Mouse (Mus musculus) inflammation-experienced regulatory T-cells, adult 6 months (primary cell): Measurements from ENCODE around the gene Trp53. TPM values are rescaled to one million over a fixed set of nuclear protein-coding genes. Genes with fewer than 3 reads are reported as not detected.
A peak's percentile ranks its signal among the peaks of the same experiment; 100 is the strongest.
"Not testable (repeated sequence)": the region's sequence is repeated elsewhere in the genome, so short reads cannot be mapped to it uniquely, and the experiment has no call there.

ENCODE experiments used
- ATAC-seq: one replicate; pipeline ENCODE4 v1.8.0; 2017
- polyA plus RNA-seq, 3 experiments: library from polyadenylated mRNA; unstranded; fragments of 100-300 nt; shearing (Covaris generic); gene quantifications; one replicate each; pipeline ENCODE4 v1.2.1; 2017

The Trp53 gene
- 100 to 1,000 TPM; 193 to 355 (median 324) TPM for polyA plus RNA-seq

- ATAC-seq = peak; percentile 63
Observed at GRCm38 (mm10) chr11:69580091-69580514, at the start of gene Trp53, which contains the start of gene Wrap53. Gene Trp53 (plus strand): TSS chr11:69580359. Gene Wrap53 (minus strand): TSS chr11:69580255.

- ATAC-seq = not testable (repeated sequence)
Observed at GRCm38 (mm10) chr11:69530755-69531154, 49.4 kb upstream of the Trp53 start.

GRCm38 (mm10) chr11:69532480-69533150 lies 47.5 kb upstream of the Trp53 start:
- ATAC-seq = no peak

GRCm38 (mm10) chr11:69534990-69535389 lies 45.2 kb upstream of the Trp53 start:
- no peak for ATAC-seq

GRCm38 (mm10) chr11:69540700-69541099 lies 39.5 kb upstream of the Trp53 start:
- ATAC-seq = no peak

- not testable (repeated sequence) for ATAC-seq
Observed at GRCm38 (mm10) chr11:69541741-69542140, 38.4 kb upstream of the Trp53 start.

GRCm38 (mm10) chr11:69543598-69543997 lies 36.6 kb upstream of the Trp53 start:
- ATAC-seq = no peak

GRCm38 (mm10) chr11:69545957-69546356 lies 34.2 kb upstream of the Trp53 start:
- ATAC-seq = no peak

GRCm38 (mm10) chr11:69546423-69547053 lies 33.6 kb upstream of the Trp53 start:
- no peak for ATAC-seq

- ATAC-seq = no peak
Observed at GRCm38 (mm10) chr11:69547071-69547470, 33.1 kb upstream of the Trp53 start.

GRCm38 (mm10) chr11:69549060-69549656 lies 31.0 kb upstream of the Trp53 start, which contains the start of gene Dnah2:
Gene Dnah2 (minus strand): TSS chr11:69549110.
- no peak for ATAC-seq

GRCm38 (mm10) chr11:69551310-69551709 lies 28.8 kb upstream of the Trp53 start:
- ATAC-seq = no peak

GRCm38 (mm10) chr11:69552622-69553340 lies 27.4 kb upstream of the Trp53 start:
- ATAC-seq = no peak

GRCm38 (mm10) chr11:69553341-69553721 lies 26.8 kb upstream of the Trp53 start:
- ATAC-seq = no peak

- no peak for ATAC-seq
Observed at GRCm38 (mm10) chr11:69554539-69555140, 25.5 kb upstream of the Trp53 start.

GRCm38 (mm10) chr11:69557381-69557958 lies 22.7 kb upstream of the Trp53 start:
- no peak for ATAC-seq

GRCm38 (mm10) chr11:69558756-69559155 lies 21.4 kb upstream of the Trp53 start:
- no peak for ATAC-seq

GRCm38 (mm10) chr11:69559183-69559582 lies 21.0 kb upstream of the Trp53 start:
- no peak for ATAC-seq

GRCm38 (mm10) chr11:69559851-69560765 lies 20.1 kb upstream of the Trp53 start, which contains the start of gene Efnb3:
Gene Efnb3 (minus strand): TSS chr11:69560205.
- no peak for ATAC-seq

GRCm38 (mm10) chr11:69560896-69561854 lies 19.0 kb upstream of the Trp53 start:
- no peak for ATAC-seq
